Mouse (Mus musculus): ENCODE results near the gene Pnmt.
A peak's percentile ranks its signal among the peaks of the same experiment; 100 is the strongest.

The Pnmt gene

DNA sequence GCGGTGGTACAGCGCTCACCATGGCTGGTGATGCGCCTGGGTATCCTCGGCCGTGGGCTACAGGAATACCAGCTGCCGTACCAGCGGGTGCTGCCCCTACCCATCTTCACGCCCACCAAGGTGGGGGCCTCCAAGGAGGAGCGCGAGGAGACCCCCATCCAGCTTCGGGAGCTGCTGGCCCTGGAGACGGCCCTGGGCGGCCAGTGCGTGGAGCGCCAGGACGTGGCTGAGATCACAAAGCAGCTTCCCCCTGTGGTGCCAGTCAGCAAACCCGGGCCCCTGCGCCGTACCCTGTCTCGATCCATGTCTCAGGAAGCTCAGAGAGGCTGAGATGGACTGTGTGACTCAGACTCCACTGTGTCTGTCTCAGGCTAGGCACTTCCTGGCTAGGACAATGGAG lies 2.0 kb upstream of the Pnmt start:
- no peak for DNase-seq (ENCODE audit: inconsistent ontology term)

- DNase-seq (ENCODE audit: inconsistent ontology term) = no peak
Measured at GRCm38 (mm10) chr11:98384721-98385637, 1.3 kb upstream of the Pnmt start.

- DNase-seq (ENCODE audit: inconsistent ontology term) = no peak
Measured at GRCm38 (mm10) chr11:98386596-98386995, 346 bp downstream of the Pnmt start.

- DNase-seq (ENCODE audit: inconsistent ontology term) = no peak
Measured at GRCm38 (mm10) chr11:98387056-98387577, 867 bp downstream of the Pnmt start.

GRCm38 (mm10) chr11:98388282-98388681 lies 2.0 kb downstream of the Pnmt start:
- DNase-seq (ENCODE audit: inconsistent ontology term) = no peak

DNA sequence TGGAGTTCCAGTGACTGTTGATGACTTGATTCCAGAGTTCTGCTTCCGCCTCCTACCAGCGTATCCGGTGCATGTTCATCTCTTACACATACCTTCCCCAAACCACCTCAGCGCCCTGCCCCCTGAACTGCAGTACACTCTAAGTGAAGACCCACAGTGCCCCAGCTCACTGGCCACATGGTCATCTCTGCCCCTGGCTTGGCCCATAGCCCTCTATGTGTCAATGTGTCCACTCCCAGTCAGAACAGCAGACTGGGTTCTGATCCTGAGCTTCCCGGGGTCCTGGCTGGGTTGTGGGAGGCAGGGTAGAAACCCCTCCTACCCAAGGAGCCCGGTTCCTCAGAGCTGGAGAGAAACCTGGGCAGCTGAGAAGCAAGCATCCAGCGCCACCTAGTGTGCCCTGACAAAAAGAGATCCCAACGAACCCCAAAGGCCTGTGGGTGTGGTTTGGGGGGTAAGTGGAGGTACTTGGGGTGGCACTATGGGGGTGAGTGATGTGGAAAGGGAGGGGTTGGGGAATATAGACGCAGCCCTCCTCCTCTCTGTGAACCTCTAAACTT lies 3.1 kb downstream of the Pnmt start:
- no peak for DNase-seq (ENCODE audit: inconsistent ontology term)

GRCm38 (mm10) chr11:98390141-98390540 lies 3.9 kb downstream of the Pnmt start:
- no peak for DNase-seq (ENCODE audit: inconsistent ontology term)

GRCm38 (mm10) chr11:98392034-98392433 lies 5.8 kb downstream of the Pnmt start:
- no peak for DNase-seq (ENCODE audit: inconsistent ontology term)

DNA sequence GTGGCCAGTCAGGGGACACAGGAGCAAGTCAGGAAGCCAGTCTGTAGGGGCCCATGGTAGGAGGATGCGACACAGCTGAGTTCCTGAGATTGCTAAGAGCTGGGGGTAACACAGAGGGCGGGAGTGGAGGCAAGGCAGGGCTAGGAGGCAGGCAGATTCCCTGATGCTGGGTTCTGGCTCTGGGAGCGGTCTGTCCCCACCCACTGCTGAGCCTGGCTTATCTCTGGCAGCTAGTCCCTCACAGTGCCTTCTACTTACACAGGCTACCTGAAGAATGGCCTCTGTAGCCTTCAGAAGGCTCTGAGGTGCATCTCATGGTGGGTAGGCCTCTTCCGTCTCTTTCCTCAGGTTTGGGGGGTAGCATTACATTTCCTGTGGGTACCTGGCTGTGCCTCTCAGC lies 6.4 kb downstream of the Pnmt start:
- DNase-seq (ENCODE audit: inconsistent ontology term) = no peak

DNA sequence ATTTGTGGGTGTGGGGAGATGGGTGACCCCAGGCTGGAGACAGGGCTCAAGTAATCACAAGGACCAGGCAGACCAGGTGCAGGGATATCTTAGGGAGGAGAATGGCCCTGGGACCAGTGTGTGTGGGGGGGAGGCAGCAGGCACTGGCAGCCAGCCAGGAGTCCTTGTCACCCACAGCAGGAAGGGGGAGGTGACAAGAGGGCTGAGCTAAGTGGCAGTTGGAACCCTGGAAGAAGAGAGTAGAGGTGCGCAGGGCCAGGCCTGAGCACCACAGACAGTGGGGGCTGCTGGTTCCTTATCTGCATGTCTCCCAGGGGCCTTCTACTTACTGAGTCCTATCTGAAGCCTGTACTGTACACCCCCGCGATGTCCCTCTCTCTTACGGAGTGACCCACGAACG lies 7.1 kb downstream of the Pnmt start:
- no peak for DNase-seq (ENCODE audit: inconsistent ontology term)

DNA sequence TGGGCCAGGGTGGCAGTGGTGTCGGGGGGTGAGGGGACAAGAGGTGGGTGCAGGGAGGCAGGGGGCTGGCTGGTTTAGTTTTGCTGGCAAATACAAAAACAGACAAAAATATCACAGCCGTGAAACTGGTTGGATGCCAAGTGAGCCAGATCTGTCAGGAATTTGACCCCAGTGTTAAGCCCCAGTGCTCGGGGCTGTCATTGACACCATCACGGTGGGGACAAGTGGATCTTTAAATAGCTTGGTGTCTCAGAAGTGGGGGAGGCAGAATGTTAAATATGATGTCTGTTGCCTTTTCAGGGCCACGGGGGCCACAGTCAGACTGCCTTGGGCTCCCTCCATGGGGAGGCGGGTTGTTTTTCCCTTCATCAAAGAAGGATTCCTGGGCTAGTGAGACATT lies 8.1 kb downstream of the Pnmt start:
- no peak for DNase-seq (ENCODE audit: inconsistent ontology term)

GRCm38 (mm10) chr11:98395041-98395440 lies 8.8 kb downstream of the Pnmt start:
- no peak for DNase-seq (ENCODE audit: inconsistent ontology term)

- no peak for DNase-seq (ENCODE audit: inconsistent ontology term)
Measured at GRCm38 (mm10) chr11:98397946-98398345, 11.7 kb downstream of the Pnmt start.

GRCm38 (mm10) chr11:98400161-98400726 lies 14.0 kb downstream of the Pnmt start, which contains the start of gene Pgap3:
Gene Pgap3 (minus strand): TSS chr11:98400490.
- DNase-seq (ENCODE audit: inconsistent ontology term) = peak; percentile 94

DNA sequence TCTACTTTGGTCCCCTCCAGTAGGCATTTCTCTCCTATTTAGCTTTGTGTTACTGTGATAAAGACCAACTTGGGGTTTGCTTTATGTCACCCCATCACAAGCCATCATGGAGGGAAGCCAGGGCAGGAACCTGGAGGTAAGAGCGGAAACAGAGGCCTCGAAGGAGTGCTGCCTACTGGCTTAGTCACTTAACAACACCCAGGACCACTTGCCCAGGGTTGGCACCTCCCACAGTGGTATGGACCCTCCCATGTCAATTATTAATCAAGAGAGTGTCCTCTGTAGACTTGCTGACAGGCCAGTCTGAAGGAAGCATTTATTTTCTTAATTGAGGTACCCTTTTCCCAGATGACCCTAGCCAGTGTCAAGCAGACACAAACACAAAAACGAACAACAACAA lies 14.6 kb downstream of the Pnmt start:
- DNase-seq (ENCODE audit: inconsistent ontology term) = no peak

DNA sequence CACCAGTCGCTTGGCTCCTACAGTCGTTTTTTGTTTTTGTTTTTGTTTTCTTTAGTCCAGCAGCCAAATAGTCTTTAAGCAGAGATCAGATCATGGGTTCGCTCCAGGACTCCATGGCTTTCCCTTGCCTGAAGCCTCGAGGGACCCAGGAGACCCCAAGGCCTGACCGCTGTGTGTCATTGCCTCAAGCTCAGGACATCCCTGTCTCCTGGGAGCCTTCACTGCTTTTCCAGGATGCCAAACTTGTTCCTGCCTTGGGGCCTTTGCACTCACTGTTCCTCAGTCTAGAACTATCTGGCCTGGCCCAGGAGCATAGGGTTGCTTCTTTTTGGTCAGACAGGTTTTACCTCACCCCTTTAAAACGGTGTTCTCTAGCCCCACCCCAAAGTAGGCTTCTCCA lies 20.4 kb downstream of the Pnmt start:
- DNase-seq (ENCODE audit: inconsistent ontology term) = no peak

DNA sequence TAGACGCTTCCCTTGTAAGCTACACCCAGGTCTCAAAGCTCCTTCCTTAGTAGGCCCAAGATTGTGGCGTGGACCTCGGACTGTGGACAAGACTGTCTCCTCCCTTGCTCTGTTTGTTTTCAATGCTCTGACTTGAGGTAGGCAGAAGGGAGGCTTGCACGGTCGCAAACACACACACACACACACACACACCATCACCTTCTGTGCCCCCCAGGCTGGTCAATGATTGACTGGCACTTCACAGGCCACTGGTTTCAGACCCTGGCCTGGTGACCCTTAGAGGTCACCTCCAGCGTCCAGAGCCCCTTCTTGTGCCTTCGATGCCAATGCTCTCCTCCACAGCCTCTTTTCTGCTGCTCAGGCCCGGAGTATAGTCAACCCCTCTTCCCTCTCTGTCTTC lies 22.6 kb downstream of the Pnmt start:
- no peak for DNase-seq (ENCODE audit: inconsistent ontology term)

GRCm38 (mm10) chr11:98409341-98409822 lies 23.1 kb downstream of the Pnmt start:
- no peak for DNase-seq (ENCODE audit: inconsistent ontology term)

GRCm38 (mm10) chr11:98412273-98412796 lies 26.1 kb downstream of the Pnmt start, which contains the start of gene Erbb2:
Gene Erbb2 (plus strand): TSS chr11:98412470.
- DNase-seq (ENCODE audit: inconsistent ontology term) = peak; percentile 95

GRCm38 (mm10) chr11:98412797-98413301 lies 26.6 kb downstream of the Pnmt start:
- peak; percentile 49 for DNase-seq (ENCODE audit: inconsistent ontology term)

GRCm38 (mm10) chr11:98413731-98414130 lies 27.5 kb downstream of the Pnmt start:
- peak; percentile 59 for DNase-seq (ENCODE audit: inconsistent ontology term)

DNA sequence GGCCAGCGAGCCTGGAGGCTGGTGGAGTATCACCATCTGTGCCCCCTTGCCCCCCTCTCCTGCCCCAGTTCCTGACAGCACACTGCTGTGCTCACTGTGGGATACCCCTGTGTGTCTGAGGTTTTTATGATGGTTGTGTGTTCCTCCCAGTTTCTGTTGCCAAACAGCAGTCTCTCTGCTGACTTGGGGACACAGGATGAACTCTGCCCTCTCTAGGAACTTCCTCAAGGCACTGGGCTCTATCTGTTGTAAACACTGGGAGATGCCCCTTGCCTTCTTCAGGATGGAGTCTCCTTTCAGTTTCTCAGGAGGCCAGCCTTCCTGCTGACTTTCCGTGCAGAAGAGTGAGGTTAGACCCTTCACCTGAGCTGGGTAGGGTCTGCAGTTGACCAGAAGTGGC lies 27.9 kb downstream of the Pnmt start:
- DNase-seq (ENCODE audit: inconsistent ontology term) = no peak

Data from Muller cell, postnatal 12 days (primary cell).